Mouse (Mus musculus): Measurements from ENCODE around the gene Smc2. TPM values are rescaled to one million over a fixed set of nuclear protein-coding genes. Genes with fewer than 3 reads are reported as not detected.

The Smc2 gene
- total and polyA plus RNA-seq, 3 experiments, result 0.29 to 2.8 (median 2.4) TPM

GRCm38 (mm10) chr4:52517580-52517979 lies 78.5 kb downstream of the Smc2 start:
- Histone ChIP-seq H3K27me3 (ENCODE audit: control insufficient read depth, insufficient read depth, low read length) (no peaks in the 10 kb centered on the region), H3K4me1 (ENCODE audit: control insufficient read depth, insufficient read depth, low read length) (no peaks in the 10 kb centered on the region; the same call in 1 of the 2 replicates), H3K27ac (no peak overlapping the region), H3K9ac (ENCODE audit: low read depth, low read length) (no peak overlapping the region), H3K79me2 (replicated peaks; ENCODE audit: control insufficient read depth, insufficient read depth, low read length) (no peaks in the 10 kb centered on the region), H3K4me3 (no peak overlapping the region), H3K36me3 (ENCODE audit: control insufficient read depth, insufficient read depth, low read length) (no peaks in the 10 kb centered on the region)
- TF ChIP-seq CTCF (IDR thresholded peaks at IDR 0.05), result no peak
- no peak for TF ChIP-seq EP300 (IDR thresholded peaks at IDR 0.05; ENCODE audit: insufficient read depth, low read depth, low read length)
- TF ChIP-seq POLR2A (IDR thresholded peaks at IDR 0.05; ENCODE audit: insufficient read depth, low read depth, low read length), result no peak
- 26% methylated on average over 4 of the region's 4 CpGs for WGBS
- intact Hi-C loops (cut with DNase I), result no loop called here
- no peak for DNase-seq

- intact Hi-C loops (cut with DNase I), result no loop called here
- Histone ChIP-seq H3K27ac (no peak overlapping the region), H3K4me1 (ENCODE audit: control insufficient read depth, insufficient read depth, low read length) (no peaks in the 10 kb centered on the region; the same call in 1 of the 2 replicates), H3K27me3 (ENCODE audit: control insufficient read depth, insufficient read depth, low read length) (no peaks in the 10 kb centered on the region), H3K36me3 (ENCODE audit: control insufficient read depth, insufficient read depth, low read length) (no peaks in the 10 kb centered on the region), H3K9ac (ENCODE audit: low read depth, low read length) (no peak overlapping the region), H3K79me2 (replicated peaks; ENCODE audit: control insufficient read depth, insufficient read depth, low read length) (no peaks in the 10 kb centered on the region), H3K4me3 (no peak overlapping the region)
- WGBS, result 85% methylated on average over 5 of the region's 5 CpGs
- DNase-seq, result no peak
- TF ChIP-seq POLR2A (IDR thresholded peaks at IDR 0.05; ENCODE audit: insufficient read depth, low read depth, low read length) (no peak), CTCF (IDR thresholded peaks at IDR 0.05) (no peak), EP300 (IDR thresholded peaks at IDR 0.05; ENCODE audit: insufficient read depth, low read depth, low read length) (no peak)
These were observed 80.3 kb downstream of the Smc2 start for GRCm38 (mm10) chr4:52519301-52519700.

- Histone ChIP-seq H3K36me3 (ENCODE audit: control insufficient read depth, insufficient read depth, low read length) (no peaks in the 10 kb centered on the region), H3K27me3 (ENCODE audit: control insufficient read depth, insufficient read depth, low read length) (no peaks in the 10 kb centered on the region), H3K4me1 (ENCODE audit: control insufficient read depth, insufficient read depth, low read length) (no peaks in the 10 kb centered on the region), H3K27ac (no peak overlapping the region), H3K9ac (ENCODE audit: low read depth, low read length) (no peak overlapping the region), H3K4me3 (no peak overlapping the region), H3K79me2 (replicated peaks; ENCODE audit: control insufficient read depth, insufficient read depth, low read length) (no peaks in the 10 kb centered on the region)
- 75% methylated on average over 5 of the region's 5 CpGs for WGBS
- no peak for DNase-seq
- TF ChIP-seq CTCF (IDR thresholded peaks at IDR 0.05) (no peak), EP300 (IDR thresholded peaks at IDR 0.05; ENCODE audit: insufficient read depth, low read depth, low read length) (no peak), POLR2A (IDR thresholded peaks at IDR 0.05; ENCODE audit: insufficient read depth, low read depth, low read length) (no peak)
- intact Hi-C loops (cut with DNase I), result no loop called here
These were observed 87.4 kb downstream of the Smc2 start for GRCm38 (mm10) chr4:52526464-52526863.

- intact Hi-C loops (cut with DNase I), result no loop called here
- no peaks in the 10 kb centered on the region for H3K27me3 ChIP-seq (ENCODE audit: control insufficient read depth, insufficient read depth, low read length)
- WGBS, result 55% methylated on average over 2 of the region's 2 CpGs
- no peaks in the 10 kb centered on the region for H3K36me3 ChIP-seq (ENCODE audit: control insufficient read depth, insufficient read depth, low read length)
- TF ChIP-seq CTCF (IDR thresholded peaks at IDR 0.05) (no peak), EP300 (IDR thresholded peaks at IDR 0.05; ENCODE audit: insufficient read depth, low read depth, low read length) (no peak), POLR2A (IDR thresholded peaks at IDR 0.05; ENCODE audit: insufficient read depth, low read depth, low read length) (no peak)
- no peaks in the 10 kb centered on the region for H3K4me1 ChIP-seq (ENCODE audit: control insufficient read depth, insufficient read depth, low read length)
- no peaks in the 10 kb centered on the region for H3K79me2 ChIP-seq (replicated peaks; ENCODE audit: control insufficient read depth, insufficient read depth, low read length)
- H3K4me3 ChIP-seq, result no peak overlapping the region
- no peak for DNase-seq
- H3K27ac ChIP-seq, result no peak overlapping the region
- no peak overlapping the region for H3K9ac ChIP-seq (ENCODE audit: low read depth, low read length)
These were observed 91.6 kb downstream of the Smc2 start for GRCm38 (mm10) chr4:52530636-52531035.

Other genes with a start within 250 kb of the Smc2 start
- not detected for gene Vma21-ps, start 58.0 kb downstream of the Smc2 start, total RNA-seq (2021)
- not detected in 2 replicates for gene Vma21-ps, start 58.0 kb downstream of the Smc2 start, polyA plus RNA-seq (2012; rRNA removed)
- gene Toporsl, start 157.0 kb downstream of the Smc2 start, total RNA-seq (2021), result not detected
- not detected in 2 replicates for gene Toporsl, start 157.0 kb downstream of the Smc2 start, polyA plus RNA-seq (2012; rRNA removed)

Data from heart, adult 2 months (tissue).